16 mouse cellular contexts compared by ENCODE assay signal in the genomic region with DNA sequence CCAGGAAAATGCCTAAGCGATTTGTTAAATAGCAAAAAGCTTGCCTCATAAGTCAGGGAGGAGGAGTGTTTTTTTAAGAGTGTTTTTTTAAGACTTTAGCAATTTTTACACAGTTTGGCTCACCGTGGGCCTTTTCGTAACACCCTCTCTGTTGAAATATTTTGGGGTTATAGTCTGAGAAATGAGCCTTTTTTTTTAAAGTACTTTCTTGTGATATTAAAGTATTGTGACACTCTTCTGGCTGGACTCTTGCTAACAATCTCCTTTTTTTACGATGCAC. TPM values are rescaled to one million over a fixed set of nuclear protein-coding genes. Genes with fewer than 3 reads are reported as not detected.
DNase-seq lines count a peak whose midpoint lies in the region; ATAC-seq and TF ChIP-seq lines count a peak whose summit lies in the region.
"Had no signal": no experiment of that assay in that cellular context is flagged by ENCODE, and none has a peak within 500 bp of the region (broad histone marks: within the 10 kb centered on the region; RNA-seq: fewer than 3 reads in every experiment).

No protein-coding gene starts in this region.

- peaks cover 10% of the 10 kb centered on the region for H3K4me1 ChIP-seq in heart, adult 2 months (ENCODE audit: control insufficient read depth, insufficient read depth, low read length)
- H3K4me1 ChIP-seq in heart, embryonic 10.5 days, result peaks cover 31% of the 10 kb centered on the region
- no peaks in the 10 kb centered on the region for H3K4me1 ChIP-seq in hindbrain, postnatal 0 days (ENCODE audit: insufficient read depth, low read length)
- H3K4me1 ChIP-seq: midbrain, embryonic 12.5 days had no signal

- no peak for TF ChIP-seq CTCF in heart, adult 2 months (IDR thresholded peaks at IDR 0.05)
- no peak for TF ChIP-seq CTCF in layer of hippocampus, adult 2 months (conservative IDR thresholded peaks at IDR 0.05)
- no peak for TF ChIP-seq CTCF in hindbrain, postnatal 0 days (IDR thresholded peaks at IDR 0.05; ENCODE audit: low read depth)

- intact Hi-C loops in heart, adult 2 months (cut with DNase I), result no loop called here

- H3K4me2 ChIP-seq in hindbrain, postnatal 0 days (ENCODE audit: low read depth, low read length), result no peak overlapping the region
- H3K4me2 ChIP-seq: heart, embryonic 13.5 days; limb, embryonic 13.5 days; lung, embryonic 14.5 days; midbrain, embryonic 12.5 days had no signal

- no peaks in the 10 kb centered on the region for H3K79me2 ChIP-seq in heart, adult 2 months (replicated peaks; ENCODE audit: control insufficient read depth, insufficient read depth, low read length)

- no peak for TF ChIP-seq POLR2A in heart, adult 2 months (IDR thresholded peaks at IDR 0.05; ENCODE audit: insufficient read depth, low read depth, low read length)

- TF ChIP-seq EP300 in heart, adult 2 months (IDR thresholded peaks at IDR 0.05; ENCODE audit: insufficient read depth, low read depth, low read length), result no peak

- WGBS in heart, adult 2 months, result 76% methylated on average over 4 of the region's 4 CpGs
- WGBS in heart, embryonic 10.5 days, result 93% methylated on average over 4 of the region's 4 CpGs
- WGBS in hindbrain, postnatal 0 days, result 94% methylated on average over 4 of the region's 4 CpGs

- H3K36me3 ChIP-seq in heart, adult 2 months (ENCODE audit: control insufficient read depth, insufficient read depth, low read length), result no peaks in the 10 kb centered on the region
- peaks cover 88% of the 10 kb centered on the region for H3K36me3 ChIP-seq in heart, embryonic 10.5 days
- no peaks in the 10 kb centered on the region for H3K36me3 ChIP-seq in hindbrain, postnatal 0 days (ENCODE audit: insufficient read depth, low read length)

- peak in 1 of 2 experiments; percentile 44 for DNase-seq in heart, adult 2 months
- DNase-seq in heart, embryonic 10.5 days (ENCODE audit: low spot score), result no peak
- peak; percentile 81 for DNase-seq in NIH3T3 (ENCODE audit: low read depth)
- DNase-seq in skeletal muscle tissue, adult 2 months (ENCODE audit: low read depth, low spot score), result peak; percentile 46
- DNase-seq in layer of hippocampus, adult 2 months (ENCODE audit: low spot score in 2 of 2), result no peak
- DNase-seq in hindbrain, postnatal 0 days (ENCODE audit: low spot score), result no peak
- DNase-seq: cerebellum, adult 2 months had no signal

- no peak overlapping the region for H3K9ac ChIP-seq in heart, adult 2 months (ENCODE audit: low read depth, low read length)
- no peak overlapping the region for H3K9ac ChIP-seq in hindbrain, postnatal 0 days (replicated peaks; ENCODE audit: low read length)
- H3K9ac ChIP-seq: heart, embryonic 13.5 days; limb, embryonic 13.5 days; lung, embryonic 14.5 days; midbrain, embryonic 12.5 days had no signal

- H3K4me3 ChIP-seq in heart, adult 2 months, result no peak overlapping the region
- no peak overlapping the region for H3K4me3 ChIP-seq in heart, embryonic 10.5 days
- H3K4me3 ChIP-seq in layer of hippocampus, adult 2 months, result no peak overlapping the region
- no peak overlapping the region for H3K4me3 ChIP-seq in hindbrain, postnatal 0 days (ENCODE audit: low read length)
- H3K4me3 ChIP-seq: heart, embryonic 13.5 days; left cerebral cortex, adult 2 months; limb, embryonic 13.5 days; midbrain, embryonic 12.5 days; myocyte had no signal

- no peaks in the 10 kb centered on the region for H3K27me3 ChIP-seq in heart, adult 2 months (ENCODE audit: control insufficient read depth, insufficient read depth, low read length)
- no peaks in the 10 kb centered on the region for H3K27me3 ChIP-seq in heart, embryonic 10.5 days (ENCODE audit: insufficient read depth, poor library complexity, severe bottlenecking)
- H3K27me3 ChIP-seq in hindbrain, postnatal 0 days (ENCODE audit: insufficient read depth, low read length), result no peaks in the 10 kb centered on the region
- H3K27me3 ChIP-seq: heart, embryonic 13.5 days; limb, embryonic 13.5 days; midbrain, embryonic 12.5 days had no signal

- peak overlapping the region; percentile 37; the same call in 1 of the 2 replicates for H3K27ac ChIP-seq in heart, adult 2 months
- no peak overlapping the region for H3K27ac ChIP-seq in heart, embryonic 10.5 days
- H3K27ac ChIP-seq in layer of hippocampus, adult 2 months, result no peak overlapping the region
- no peak overlapping the region for H3K27ac ChIP-seq in hindbrain, postnatal 0 days
- H3K27ac ChIP-seq: left cerebral cortex, adult 2 months; limb, embryonic 13.5 days; midbrain, embryonic 12.5 days had no signal

- peak; percentile 52 for ATAC-seq in granulocyte monocyte progenitor cell, adult 5-6 weeks (replicated peaks; ENCODE audit: poor library complexity, severe bottlenecking)
- no peak for ATAC-seq in hindbrain, postnatal 0 days
- ATAC-seq: forebrain, embryonic 14.5 days had no signal

- no peaks in the 10 kb centered on the region for H3K9me3 ChIP-seq in heart, embryonic 10.5 days
- H3K9me3 ChIP-seq in hindbrain, postnatal 0 days (ENCODE audit: low read length), result no peaks in the 10 kb centered on the region
- H3K9me3 ChIP-seq: heart, embryonic 13.5 days; limb, embryonic 13.5 days; midbrain, embryonic 12.5 days had no signal

RNA-seq across cellular contexts. Expression of gene Fbln1, which starts 26.4 kb away (rescaled TPM):
- 10 to 100 TPM; 88.9 to 96.1 TPM for total RNA-seq in heart, adult 2 months (2021)
- polyA plus RNA-seq in heart, adult 2 months (2012; rRNA removed), result 174 and 240 TPM in 2 replicates
- 146 and 177 TPM in 2 replicates for polyA plus RNA-seq in heart, embryonic 10.5 days (2016; fragmentation: Nextera tagmentation; extraction: Ambion mirVana)
- 0.11 and 0.30 TPM in 2 replicates for total RNA-seq in granulocyte monocyte progenitor cell, adult 5-6 weeks (2014; fragmentation: Nextera tagmentation)
- total RNA-seq in granulocyte monocyte progenitor cell, adult 5-6 weeks (2017), result 0.73 TPM in 1 of 2 replicates, not detected in the other
- 10 to 100 TPM; 13.4 to 13.8 TPM for total RNA-seq in layer of hippocampus, adult 2 months (2021)
- 68.4 and 73.9 TPM in 2 replicates for total RNA-seq in hindbrain, postnatal 0 days (2014; rRNA removed)
- polyA plus RNA-seq in hindbrain, postnatal 0 days (2015; fragmentation: Nextera tagmentation; extraction: Ambion mirVana), result 48.3 and 52.1 TPM in 2 replicates
- total RNA-seq: neutrophil, adult 5-6 weeks had no signal

Comparison
In these comparisons a context has a peak if more than half of its experiments do, and no peak if none do; other contexts are left out.
1. DNase-seq: peak in NIH3T3 (single experiment) and skeletal muscle tissue, adult 2 months (single experiment); none in heart, embryonic 10.5 days (single experiment), layer of hippocampus, adult 2 months (0 of 2) and hindbrain, postnatal 0 days (single experiment).
2. RNA of gene Fbln1, which starts 26.4 kb away (total RNA-seq): 88.9 to 96.1 TPM in heart, adult 2 months, 68.4 to 73.9 TPM in hindbrain, postnatal 0 days and 13.4 to 13.8 TPM in layer of hippocampus, adult 2 months; 0.11 to 0.73 TPM in granulocyte monocyte progenitor cell, adult 5-6 weeks; every median in the first group is over 4 times any median in the second.